ENCODE assay signal across 24 mouse cellular contexts in the genomic region with DNA sequence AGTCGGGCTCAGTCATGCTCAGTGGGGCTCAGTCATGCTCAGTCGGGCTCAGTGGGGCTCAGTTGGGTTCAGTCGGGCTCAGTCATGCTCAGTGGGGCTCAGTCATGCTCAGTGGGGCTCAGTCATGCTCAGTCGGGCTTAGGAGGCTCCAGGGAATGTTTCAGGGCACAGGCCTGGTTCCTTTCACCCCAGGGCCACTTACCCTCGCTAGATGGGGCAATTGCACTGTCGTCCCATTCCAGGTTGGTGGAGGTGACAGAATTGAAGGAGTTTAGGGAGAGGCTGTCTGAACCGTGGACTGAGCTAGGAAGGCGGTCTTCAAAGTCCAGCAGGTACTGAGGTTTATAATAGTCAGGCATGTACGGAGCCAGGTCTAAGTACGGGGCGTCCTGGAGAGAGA. TPM values are rescaled to one million over a fixed set of nuclear protein-coding genes. Genes with fewer than 3 reads are reported as not detected.
DNase-seq lines count a peak whose midpoint lies in the region; ATAC-seq and TF ChIP-seq lines count a peak whose summit lies in the region.
"Had no signal": no experiment of that assay in that cellular context is flagged by ENCODE, and none has a peak within 500 bp of the region (broad histone marks: within the 10 kb centered on the region; RNA-seq: fewer than 3 reads in every experiment).

No protein-coding gene starts in this region.

- TF ChIP-seq POLR2A in kidney, adult 2 months (IDR thresholded peaks at IDR 0.05; ENCODE audit: low read depth, low read length), result no peak

- in situ Hi-C loops in ES-E14 (cut with MboI; ENCODE audit: low sequenced_read_pairs in 2 of 2, unreplicated experiment in 2 of 2), result no loop called here

- no peaks in the 10 kb centered on the region for H3K27me3 ChIP-seq in kidney, adult 2 months (replicated peaks; ENCODE audit: control insufficient read depth, insufficient read depth, low read length)
- no peaks in the 10 kb centered on the region for H3K27me3 ChIP-seq in liver, postnatal 0 days (ENCODE audit: insufficient read depth, low read length)
- no peaks in the 10 kb centered on the region for H3K27me3 ChIP-seq in E14TG2a.4 (ENCODE audit: insufficient read depth, low read length)
- H3K27me3 ChIP-seq: embryonic facial prominence, embryonic 15.5 days; forebrain, embryonic 12.5 days; hindbrain, embryonic 15.5 days had no signal

- peak; percentile 24; the same call in 1 of the 2 replicates for ATAC-seq in liver, postnatal 0 days
- ATAC-seq: forebrain, postnatal 0 days had no signal

- no peak overlapping the region for H3K4me3 ChIP-seq in kidney, adult 2 months (ENCODE audit: insufficient read depth, low read depth, low read length)
- H3K4me3 ChIP-seq in liver, postnatal 0 days (ENCODE audit: low read depth, low read length), result no peak overlapping the region
- H3K4me3 ChIP-seq in E14TG2a.4 (replicated peaks; ENCODE audit: low read length) (no peak overlapping the region), ES-E14 (ENCODE audit: insufficient read depth in 1 of 2, low read depth in 1 of 2, low read length in 2 of 2, poor library complexity in 1 of 2, severe bottlenecking in 1 of 2) (no peak overlapping the region)
- H3K4me3 ChIP-seq: embryonic facial prominence, embryonic 15.5 days; forebrain, embryonic 12.5 days; heart, adult 2 months; hindbrain, embryonic 15.5 days had no signal

- no peak; the same call in 1 of the 2 replicates for TF ChIP-seq CTCF in kidney, adult 2 months (conservative IDR thresholded peaks at IDR 0.05; ENCODE audit: insufficient read depth, insufficient read length, low read depth, low read length)
- no peak for TF ChIP-seq CTCF in liver, postnatal 0 days (IDR thresholded peaks at IDR 0.05; ENCODE audit: low read depth)
- TF ChIP-seq CTCF in E14TG2a.4 (conservative IDR thresholded peaks at IDR 0.05; ENCODE audit: low read length), result 0 out of 2 replicates have a peak, but pooled peaks have one; percentile 5

- no peak overlapping the region for H3K9ac ChIP-seq in liver, postnatal 0 days (replicated peaks)
- no peak overlapping the region for H3K9ac ChIP-seq in ES-E14 (ENCODE audit: insufficient read depth, low read depth, low read length, poor library complexity, severe bottlenecking)
- H3K9ac ChIP-seq: embryonic facial prominence, embryonic 15.5 days; forebrain, embryonic 12.5 days; forebrain, postnatal 0 days; hindbrain, embryonic 15.5 days had no signal

- H3K4me2 ChIP-seq in liver, postnatal 0 days (ENCODE audit: low read depth, low read length), result no peak overlapping the region
- H3K4me2 ChIP-seq: embryonic facial prominence, embryonic 15.5 days; forebrain, embryonic 12.5 days; heart, embryonic 11.5 days; hindbrain, embryonic 15.5 days had no signal

- H3K36me3 ChIP-seq in kidney, adult 2 months (ENCODE audit: control insufficient read depth, insufficient read depth, low read length), result peaks cover 2% of the 10 kb centered on the region; the same call in 1 of the 2 replicates
- peaks cover 16% of the 10 kb centered on the region; the same call in 1 of the 2 replicates for H3K36me3 ChIP-seq in liver, postnatal 0 days (replicated peaks; ENCODE audit: insufficient read depth, low read length)
- H3K36me3 ChIP-seq in E14TG2a.4 (ENCODE audit: insufficient read depth, low read length) (peaks cover 16% of the 10 kb centered on the region; the same call in 1 of the 2 replicates), ES-E14 (ENCODE audit: control insufficient read depth, insufficient read depth, low read length, poor library complexity, severe bottlenecking) (no peaks in the 10 kb centered on the region; the same call in 1 of the 2 replicates)

- peak overlapping the region; percentile 29; the same call in 1 of the 2 replicates for H3K27ac ChIP-seq in kidney, adult 2 months (ENCODE audit: insufficient read depth, low read depth, low read length)
- no peak overlapping the region for H3K27ac ChIP-seq in liver, postnatal 0 days (ENCODE audit: low read depth)
- H3K27ac ChIP-seq in ES-E14 (ENCODE audit: insufficient read depth, low read depth, low read length, poor library complexity, severe bottlenecking), result no peak overlapping the region
- H3K27ac ChIP-seq: embryonic facial prominence, embryonic 15.5 days; forebrain, embryonic 12.5 days; hindbrain, embryonic 15.5 days had no signal

- H3K9me3 ChIP-seq in liver, postnatal 0 days (ENCODE audit: low read length), result no peaks in the 10 kb centered on the region
- H3K9me3 ChIP-seq in E14TG2a.4 (ENCODE audit: low read length) (peaks cover 6% of the 10 kb centered on the region; the same call in 1 of the 2 replicates), ES-E14 (ENCODE audit: control insufficient read depth, insufficient read depth, low read depth, low read length) (no peaks in the 10 kb centered on the region)
- H3K9me3 ChIP-seq: embryonic facial prominence, embryonic 15.5 days; forebrain, embryonic 12.5 days; hindbrain, embryonic 15.5 days had no signal

- H3K4me1 ChIP-seq in kidney, adult 2 months (ENCODE audit: control insufficient read depth, insufficient read depth, low read length), result peaks cover 22% of the 10 kb centered on the region
- no peaks in the 10 kb centered on the region for H3K4me1 ChIP-seq in liver, postnatal 0 days (ENCODE audit: insufficient read depth)
- peaks cover 34% of the 10 kb centered on the region for H3K4me1 ChIP-seq in E14TG2a.4 (replicated peaks; ENCODE audit: low read depth, low read length)
- peaks cover 0 to 9% of the 10 kb centered on the region in 2 experiments; a peak in 1 of 4 replicates for H3K4me1 ChIP-seq in ES-E14 (ENCODE audit: control insufficient read depth in 2 of 2, insufficient read depth in 2 of 2, low read length in 2 of 2, poor library complexity in 1 of 2)

- no peak for TF ChIP-seq EP300 in liver, postnatal 0 days (IDR thresholded peaks at IDR 0.05; ENCODE audit: low read depth)

- DNase-seq in kidney, adult 2 months, result peak; percentile 55
- no peak for DNase-seq in kidney, adult 18-20 months
- DNase-seq in liver, postnatal 0 days, result no peak
- DNase-seq in liver (no peak), ES-E14 (ENCODE audit: low read depth, low spot score) (no peak)
- no peak for DNase-seq in thymus, postnatal 10 days (ENCODE audit: low spot score in 2 of 2)
- DNase-seq: adrenal gland, adult 2 months; adrenal gland, postnatal 25 days; cerebellum, adult 18-20 months; cerebellum, postnatal 10 days; embryo, embryonic 11 days; forebrain, postnatal 0 days; gastrocnemius, postnatal 14 days; heart, adult 2 months; heart, postnatal 36 days had no signal

- WGBS in kidney, adult 2 months, result 56% methylated on average over 11 of the region's 11 CpGs
- WGBS in liver, postnatal 0 days (ENCODE audit: insufficient replicate concordance), result 73% methylated on average over 11 of the region's 11 CpGs

TF ChIP-seq in ES-E14, 5 proteins besides CTCF, POLR2A, EP300 and RAD21:
- 0 out of 2 replicates have a peak, but pooled peaks have one; percentile 5 for TF ChIP-seq HCFC1 (IDR thresholded peaks at IDR 0.05; ENCODE audit: borderline replicate concordance, insufficient read depth, low read length)
- TF ChIP-seq CHD2 (IDR thresholded peaks at IDR 0.05; ENCODE audit: low read depth, low read length), result no peak
TF ChIP-seq in ES-E14: peak in this region for 1.

RNA-seq across cellular contexts. Expression of a gene that starts 15.9 kb away (rescaled TPM):
- polyA plus RNA-seq in kidney, adult 2 months (2012; rRNA removed), result 30.1 and 33.8 TPM in 2 replicates
- polyA plus RNA-seq in liver, postnatal 0 days (2015; fragmentation: Nextera tagmentation; extraction: Ambion mirVana), result 0.40 and 0.76 TPM in 2 replicates
- 0.76 and 0.79 TPM in 2 replicates for total RNA-seq in ES-E14 (2012; rRNA removed)
- polyA plus RNA-seq: embryonic facial prominence, embryonic 11.5 days; forebrain, embryonic 12.5 days; heart, embryonic 11.5 days; hindbrain, embryonic 11.5 days had no signal

RNA-seq across cellular contexts. Expression of a gene that starts 21.0 kb away (rescaled TPM):
- polyA plus RNA-seq in kidney, adult 2 months (2012; rRNA removed), result 29.0 and 32.3 TPM in 2 replicates
- 17.3 and 17.8 TPM in 2 replicates for polyA plus RNA-seq in liver, postnatal 0 days (2015; fragmentation: Nextera tagmentation; extraction: Ambion mirVana)
- total RNA-seq in ES-E14 (2012; rRNA removed), result 3.9 and 10.1 TPM in 2 replicates

RNA-seq across cellular contexts. Expression of a gene that starts 25.2 kb away (rescaled TPM):
- polyA plus RNA-seq in kidney, adult 2 months (2012; rRNA removed), result 79.7 and 85.4 TPM in 2 replicates
- polyA plus RNA-seq in liver, postnatal 0 days (2015; fragmentation: Nextera tagmentation; extraction: Ambion mirVana), result 1.7 TPM in 2 replicates
- total RNA-seq in ES-E14 (2012; rRNA removed), result 6.2 and 6.8 TPM in 2 replicates

RNA-seq across cellular contexts. Expression of a gene that starts 33.6 kb away (rescaled TPM):
- polyA plus RNA-seq in kidney, adult 2 months (2012; rRNA removed), result 10.2 and 10.5 TPM in 2 replicates
- 1.5 and 1.8 TPM in 2 replicates for polyA plus RNA-seq in liver, postnatal 0 days (2015; fragmentation: Nextera tagmentation; extraction: Ambion mirVana)
- total RNA-seq in ES-E14 (2012; rRNA removed), result 71.3 and 112 TPM in 2 replicates
- total RNA-seq: common myeloid progenitor, adult 5-6 weeks had no signal

RNA-seq across cellular contexts. Expression of a gene that starts 45.9 kb away (rescaled TPM):
- 18.2 and 25.8 TPM in 2 replicates for polyA plus RNA-seq in kidney, adult 2 months (2012; rRNA removed)
- polyA plus RNA-seq in liver, postnatal 0 days (2015; fragmentation: Nextera tagmentation; extraction: Ambion mirVana), result not detected in 2 replicates
- 10.5 and 13.3 TPM in 2 replicates for total RNA-seq in ES-E14 (2012; rRNA removed)
- total RNA-seq: adrenal gland, adult 2 months; adrenal gland, postnatal 25 days; heart, adult 2 months had no signal
- polyA plus RNA-seq: embryonic facial prominence, embryonic 15.5 days; heart, embryonic 16.5 days had no signal

Comparison
In these comparisons a context has a peak if more than half of its experiments do, and no peak if none do; other contexts are left out.
1. RNA of a gene that starts 15.9 kb away (polyA plus RNA-seq): 30.1 to 33.8 TPM in kidney, adult 2 months; 0.40 to 0.76 TPM in liver, postnatal 0 days; every median in the first group is over 10 times any median in the second.
2. RNA of a gene that starts 25.2 kb away (polyA plus RNA-seq): 79.7 to 85.4 TPM in kidney, adult 2 months; 1.7 TPM in liver, postnatal 0 days; every median in the first group is over 10 times any median in the second.